Mouse (Mus musculus) ES-Bruce4 (cell line): ENCODE results near the gene Traf7.

Experiments used
- CTCF ChIP-seq: IDR thresholded peaks from one replicate; pipeline ENCODE4 v1.8.1; 2011; ENCODE audit warnings: low read depth, low read length
- EP300 ChIP-seq: IDR thresholded peaks from 2 replicates; pipeline ENCODE4 v1.6.1; 2011; ENCODE audit warnings: low read depth, low read length; ENCODE audit not compliant: insufficient read depth
- POLR2A ChIP-seq: IDR thresholded peaks from one replicate; pipeline ENCODE4 v1.8.1; 2011; ENCODE audit warnings: low read length; ENCODE audit not compliant: insufficient read depth

GRCm38 (mm10) chr17:24558600-24559099 is 30.9 kb upstream of the Traf7 start:
- no peak for TF ChIP-seq CTCF
- no peak for TF ChIP-seq POLR2A
- no peak for TF ChIP-seq EP300
